ENCODE assay signal across 17 mouse cellular contexts in genomic region chr2:59814997-59815396, GRCm38 (mm10).
"Had no signal": no experiment of that assay in that cellular context is flagged by ENCODE, and none has a peak within 500 bp of the region (broad histone marks: within the 10 kb centered on the region; RNA-seq: fewer than 3 reads in every experiment).

No protein-coding gene starts in this region.

- H3K9me3 ChIP-seq: midbrain, embryonic 10.5 days; midbrain, embryonic 12.5 days; neural tube, embryonic 13.5 days; neural tube, embryonic 15.5 days had no signal

- H3K4me2 ChIP-seq: lung, embryonic 14.5 days; midbrain, embryonic 12.5 days; neural tube, embryonic 13.5 days; neural tube, embryonic 15.5 days had no signal

- DNase-seq: lung, adult 18-20 months; lung, embryonic 14.5 days; lung, postnatal 10 days; lung, postnatal 4 days; midbrain, embryonic 14.5 days; right cerebral cortex, postnatal 14 days; right cerebral cortex, postnatal 4 days; spleen, adult 18-20 months; thymus, adult 18-20 months; thymus, postnatal 14 days; thymus, postnatal 36 days had no signal

- H3K4me3 ChIP-seq: midbrain, embryonic 10.5 days; midbrain, embryonic 12.5 days; myocyte; neural tube, embryonic 13.5 days; neural tube, embryonic 15.5 days had no signal

- H3K9ac ChIP-seq: lung, embryonic 14.5 days; midbrain, embryonic 12.5 days; neural tube, embryonic 13.5 days; neural tube, embryonic 15.5 days had no signal

- H3K27me3 ChIP-seq: midbrain, embryonic 12.5 days; neural tube, embryonic 13.5 days; neural tube, embryonic 15.5 days had no signal

- H3K27ac ChIP-seq: midbrain, embryonic 10.5 days; midbrain, embryonic 12.5 days; neural tube, embryonic 13.5 days; neural tube, embryonic 15.5 days had no signal

- H3K4me1 ChIP-seq: midbrain, embryonic 12.5 days had no signal

- H3K36me3 ChIP-seq: midbrain, embryonic 12.5 days; neural tube, embryonic 13.5 days; neural tube, embryonic 15.5 days had no signal

- ATAC-seq: midbrain, embryonic 16.5 days had no signal
